Mouse (Mus musculus) thymus, adult 2 months (tissue): ENCODE results near the gene Gas7.

Experiments
- CTCF ChIP-seq: fragments of 200-500 bp; IDR thresholded peaks from 2 replicates; pipeline ENCODE4 v1.5.1; 2012; ENCODE audit warnings: mild to moderate bottlenecking, control low read depth, low read length, moderate library complexity, borderline replicate concordance; ENCODE audit not compliant: control insufficient read depth, poor library complexity, insufficient read depth; ENCODE audit errors: extremely low read depth
- POLR2A ChIP-seq: fragments of 200-500 bp; IDR thresholded peaks from 2 replicates; pipeline ENCODE4 v1.6.1; 2012; ENCODE audit warnings: mild to moderate bottlenecking, low read length, control low read depth, moderate library complexity; ENCODE audit not compliant: control insufficient read depth, poor library complexity, insufficient read depth; ENCODE audit errors: extremely low read depth

- no peak for TF ChIP-seq CTCF
- TF ChIP-seq POLR2A, result no peak
Measured at GRCm38 (mm10) chr11:67642421-67642820, 187.2 kb downstream of the Gas7 start.
